Mouse (Mus musculus) small intestine, adult 2 months (tissue): ENCODE results near the gene 1700016D06Rik. TPM values are rescaled to one million over a fixed set of nuclear protein-coding genes. Genes with fewer than 3 reads are reported as not detected.
A peak's percentile ranks its signal among the peaks of the same experiment; 100 is the strongest.

Experiments used
- H3K27ac ChIP-seq: fragments of 200-500 bp; 2 replicates; pipeline ENCODE4 v1.5.1; 2012; ENCODE audit warnings: low read depth, low read length, control low read depth, inconsistent platforms; ENCODE audit not compliant: insufficient read depth
- H3K27me3 ChIP-seq: fragments of 200-500 bp; 2 replicates; pipeline ENCODE4 v1.6.1; 2012; ENCODE audit warnings: mild to moderate bottlenecking, moderate library complexity, low read length, inconsistent platforms; ENCODE audit not compliant: control insufficient read depth, insufficient read depth
- H3K36me3 ChIP-seq: fragments of 200-500 bp; 2 replicates; pipeline ENCODE4 v1.6.1; 2012; ENCODE audit warnings: mild to moderate bottlenecking, low read length, control low read depth, inconsistent platforms; ENCODE audit not compliant: control insufficient read depth, insufficient read depth
- H3K4me1 ChIP-seq: fragments of 200-500 bp; 2 replicates; pipeline ENCODE4 v1.6.1; 2012; ENCODE audit warnings: low read length, inconsistent platforms, mixed read lengths; ENCODE audit not compliant: control insufficient read depth, insufficient read depth, insufficient read length
- H3K4me3 ChIP-seq: fragments of 200-500 bp; 2 replicates; pipeline ENCODE4 v1.5.1; 2012; ENCODE audit warnings: low read depth, mild to moderate bottlenecking, control low read depth, inconsistent platforms, low read length, moderate library complexity
- CTCF ChIP-seq: fragments of 200-500 bp; IDR thresholded peaks from 2 replicates; pipeline ENCODE4 v1.5.1; 2012; ENCODE audit warnings: low read depth, mild to moderate bottlenecking, control low read depth, inconsistent platforms, low read length, moderate library complexity, mixed read lengths; ENCODE audit not compliant: insufficient replicate concordance, insufficient read length; ENCODE audit errors: extremely low read depth
- POLR2A ChIP-seq: fragments of 200-500 bp; IDR thresholded peaks from 2 replicates; pipeline ENCODE4 v1.6.1; 2012; ENCODE audit warnings: low read depth, mild to moderate bottlenecking, control low read depth, inconsistent platforms, low read length, moderate library complexity
- WGBS: fragments of 180-500 bp; shearing (Covaris S2); methylation state at CpG from one replicate; pipeline ENCODE4 v1.1.7; 2018; 5-methylcytosine and 5-hydroxymethylcytosine counted together
- polyA plus RNA-seq: library from polyadenylated mRNA; depleted of rRNA; stranded (reverse); fragments of >200 nt; gene quantifications from 2 replicates; pipeline ENCODE4 v1.2.3, GENCODE M21; 2012; rRNA removed

Gene 1700016D06Rik
- not detected in 2 replicates for polyA plus RNA-seq

GRCm38 (mm10) chr8:11701033-11701362 lies at the start of gene 1700016D06Rik:
Gene 1700016D06Rik, minus strand, starts transcription at chr8:11701063.
- Histone ChIP-seq H3K27ac (0 out of 2 replicates have a peak within 1 kb of the TSS, but pooled peaks have one; percentile 7), H3K27me3 (no peaks in the 10 kb centered on the region), H3K4me1 (peaks cover 11% of the 10 kb centered on the region), H3K36me3 (no peaks in the 10 kb centered on the region), H3K4me3 (peak within 1 kb of the TSS; percentile 46)
- 23% methylated on average over 6 of the region's 6 CpGs for WGBS
- TF ChIP-seq CTCF (no peak), POLR2A (no peak)

GRCm38 (mm10) chr8:11749472-11749871 lies 48.6 kb upstream of the 1700016D06Rik start:
- WGBS = 50% methylated on average over 6 of the region's 6 CpGs
- no peak for TF ChIP-seq POLR2A
- TF ChIP-seq CTCF = no peak
- no peak overlapping the region for H3K27ac ChIP-seq
- no peaks in the 10 kb centered on the region for H3K36me3 ChIP-seq
- H3K4me3 ChIP-seq = no peak overlapping the region
- H3K4me1 ChIP-seq = no peaks in the 10 kb centered on the region; the same call in 1 of the 2 replicates
- H3K27me3 ChIP-seq = no peaks in the 10 kb centered on the region

GRCm38 (mm10) chr8:11746850-11747600 lies 46.2 kb upstream of the 1700016D06Rik start:
- no peaks in the 10 kb centered on the region; the same call in 1 of the 2 replicates for H3K4me1 ChIP-seq
- no peaks in the 10 kb centered on the region for H3K27me3 ChIP-seq
- no peak for TF ChIP-seq POLR2A
- TF ChIP-seq CTCF = no peak
- no peak overlapping the region for H3K27ac ChIP-seq
- whole genome bisulfite sequencing = 44% methylated on average over 11 of the region's 11 CpGs
- H3K36me3 ChIP-seq = no peaks in the 10 kb centered on the region
- H3K4me3 ChIP-seq = no peak overlapping the region

- TF ChIP-seq CTCF = no peak
- no peak for TF ChIP-seq POLR2A
Measured at GRCm38 (mm10) chr8:11743580-11743979, 42.7 kb upstream of the 1700016D06Rik start.

GRCm38 (mm10) chr8:11740857-11741256 lies 40.0 kb upstream of the 1700016D06Rik start:
- 64% methylated on average over 2 of the region's 2 CpGs for WGBS
- H3K4me1 ChIP-seq = peaks cover under 1% of the 10 kb centered on the region; the same call in 1 of the 2 replicates
- TF ChIP-seq POLR2A (no peak), CTCF (no peak)
- H3K4me3 ChIP-seq = no peak overlapping the region
- H3K27ac ChIP-seq = no peak overlapping the region
- H3K36me3 ChIP-seq = no peaks in the 10 kb centered on the region
- H3K27me3 ChIP-seq = no peaks in the 10 kb centered on the region

More at GRCm38 (mm10) chr8:11743580-11743979, 42.7 kb upstream of the 1700016D06Rik start:
- 61% methylated on average over 10 of the region's 10 CpGs for WGBS
- H3K27me3 ChIP-seq = no peaks in the 10 kb centered on the region
- no peak overlapping the region for H3K4me3 ChIP-seq
- H3K36me3 ChIP-seq = no peaks in the 10 kb centered on the region
- no peaks in the 10 kb centered on the region; the same call in 1 of the 2 replicates for H3K4me1 ChIP-seq
- H3K27ac ChIP-seq = no peak overlapping the region

GRCm38 (mm10) chr8:11739082-11739481 lies 38.2 kb upstream of the 1700016D06Rik start:
- WGBS = 75% methylated on average over 5 of the region's 5 CpGs
- H3K27ac ChIP-seq = no peak overlapping the region
- no peaks in the 10 kb centered on the region for H3K36me3 ChIP-seq
- H3K4me3 ChIP-seq = no peak overlapping the region
- TF ChIP-seq CTCF = no peak
- TF ChIP-seq POLR2A = no peak
- peaks cover 5% of the 10 kb centered on the region; the same call in 1 of the 2 replicates for H3K4me1 ChIP-seq
- no peaks in the 10 kb centered on the region for H3K27me3 ChIP-seq

- Histone ChIP-seq H3K27me3 (no peaks in the 10 kb centered on the region), H3K36me3 (no peaks in the 10 kb centered on the region), H3K4me3 (no peak overlapping the region), H3K4me1 (peaks cover 5% of the 10 kb centered on the region; the same call in 1 of the 2 replicates), H3K27ac (no peak overlapping the region)
- 73% methylated on average over 6 of the region's 6 CpGs for WGBS
- TF ChIP-seq POLR2A = no peak
Measured at GRCm38 (mm10) chr8:11737096-11737495, 36.2 kb upstream of the 1700016D06Rik start.
